Mouse (Mus musculus) 416B (cell line): ENCODE measurements around the gene Prpf38b.

Experiments
- DNase-seq: peaks from one replicate; pipeline ENCODE4 v3.0.0; 2011; ENCODE audit warnings: low read depth

Gene Prpf38b

GRCm38 (mm10) chr3:108911548-108912413 is at the start of gene Prpf38b:
Gene Prpf38b (minus strand): TSS chr3:108911727.
- DNase-seq: peak; percentile 98

GRCm38 (mm10) chr3:108961226-108961625 is 49.7 kb upstream of the Prpf38b start:
- DNase-seq: no peak

- DNase-seq: no peak
Observed at GRCm38 (mm10) chr3:108959680-108960295, 48.3 kb upstream of the Prpf38b start.

- DNase-seq: peak; percentile 34
Observed at GRCm38 (mm10) chr3:108957976-108958375, 46.4 kb upstream of the Prpf38b start.

- no peak for DNase-seq
Observed at GRCm38 (mm10) chr3:108940996-108941395, 29.5 kb upstream of the Prpf38b start.

- no peak for DNase-seq
Observed at GRCm38 (mm10) chr3:108940001-108940633, 28.6 kb upstream of the Prpf38b start, which contains the start of gene Gm9857. Gene Gm9857 (minus strand): TSS chr3:108940445.

- no peak for DNase-seq
Observed at GRCm38 (mm10) chr3:108939573-108939972, 28.0 kb upstream of the Prpf38b start, which contains the start of gene Henmt1. Gene Henmt1 (plus strand): TSS chr3:108939873.

GRCm38 (mm10) chr3:108938691-108939090 is 27.2 kb upstream of the Prpf38b start:
- DNase-seq: no peak

GRCm38 (mm10) chr3:108933557-108933956 is 22.0 kb upstream of the Prpf38b start:
- peak; percentile 59 for DNase-seq

GRCm38 (mm10) chr3:108926308-108926707 is 14.8 kb upstream of the Prpf38b start:
- DNase-seq: no peak

GRCm38 (mm10) chr3:108925677-108926076 is 14.2 kb upstream of the Prpf38b start:
- DNase-seq: no peak

- DNase-seq: no peak
Observed at GRCm38 (mm10) chr3:108921822-108922221, 10.3 kb upstream of the Prpf38b start.

- no peak for DNase-seq
Observed at GRCm38 (mm10) chr3:108920442-108921070, 9.0 kb upstream of the Prpf38b start.

GRCm38 (mm10) chr3:108918852-108919251 is 7.3 kb upstream of the Prpf38b start:
- DNase-seq: no peak

- no peak for DNase-seq
Observed at GRCm38 (mm10) chr3:108917986-108918385, 6.5 kb upstream of the Prpf38b start.

- DNase-seq: no peak
Observed at GRCm38 (mm10) chr3:108916857-108917256, 5.3 kb upstream of the Prpf38b start.

GRCm38 (mm10) chr3:108915999-108916398 is 4.5 kb upstream of the Prpf38b start:
- no peak for DNase-seq

GRCm38 (mm10) chr3:108911081-108911547 is 413 bp downstream of the Prpf38b start:
- DNase-seq: peak; percentile 93

- DNase-seq: no peak
Observed at GRCm38 (mm10) chr3:108910303-108911080, 1.0 kb downstream of the Prpf38b start.

- DNase-seq: no peak
Observed at GRCm38 (mm10) chr3:108902934-108903333, 8.6 kb downstream of the Prpf38b start.

GRCm38 (mm10) chr3:108902038-108902437 is 9.5 kb downstream of the Prpf38b start:
- DNase-seq: peak; percentile 62
